Mouse (Mus musculus) mouse trophoblast stem cell (cell line): ENCODE results near the gene Tgm7.
"Not testable (repeated sequence)": the region's sequence is repeated elsewhere in the genome, so short reads cannot be mapped to it uniquely, and the experiment has no call there.

Source experiments
- in situ Hi-C, 2 experiments: fragments of 300-500 bp; cut with MseI, MboI; formaldehyde crosslinking; loops; 2 replicates in 1 of 2; 3 replicates in 1 of 2; pipeline ENCODE4 v1.15.1; 2025

Gene Tgm7

GRCm38 (mm10) chr2:121109695-121110094 is at the start of gene Tgm7:
Tgm7 (minus strand) TSS chr2:121109795.
- in situ Hi-C loops: no loop called here

- in situ Hi-C loops: no loop called here
Measured at GRCm38 (mm10) chr2:121153100-121153499, 43.5 kb upstream of the Tgm7 start.

- in situ Hi-C loops: no loop called here
Measured at GRCm38 (mm10) chr2:121149679-121150078, 40.1 kb upstream of the Tgm7 start.

GRCm38 (mm10) chr2:121142415-121142814 is 32.8 kb upstream of the Tgm7 start:
- in situ Hi-C loops: no loop called here

- in situ Hi-C loops: no loop called here
Measured at GRCm38 (mm10) chr2:121141216-121142035, 31.8 kb upstream of the Tgm7 start.

GRCm38 (mm10) chr2:121140018-121140882 is 30.7 kb upstream of the Tgm7 start, which contains the start of the genes Adal and Lcmt2:
Adal (plus strand) TSS chr2:121140428.
Lcmt2 (minus strand) TSS chr2:121140653.
- in situ Hi-C loops: no loop called here

- in situ Hi-C loops: no loop called here
Measured at GRCm38 (mm10) chr2:121139266-121140017, 29.8 kb upstream of the Tgm7 start.

- in situ Hi-C loops: no loop called here
Measured at GRCm38 (mm10) chr2:121137371-121137770, 27.8 kb upstream of the Tgm7 start.

- in situ Hi-C loops: no loop called here
Measured at GRCm38 (mm10) chr2:121132822-121133221, 23.2 kb upstream of the Tgm7 start.

GRCm38 (mm10) chr2:121128865-121129620 is 19.4 kb upstream of the Tgm7 start:
- in situ Hi-C loops: no loop called here

- in situ Hi-C loops: no loop called here
Measured at GRCm38 (mm10) chr2:121127536-121127935, 17.9 kb upstream of the Tgm7 start.

- in situ Hi-C loops: not testable (repeated sequence)
Measured at GRCm38 (mm10) chr2:121126302-121126701, 16.7 kb upstream of the Tgm7 start.

- in situ Hi-C loops: no loop called here
Measured at GRCm38 (mm10) chr2:121119260-121119659, 9.7 kb upstream of the Tgm7 start.

- in situ Hi-C loops: no loop called here
Measured at GRCm38 (mm10) chr2:121115418-121115817, 5.8 kb upstream of the Tgm7 start.

GRCm38 (mm10) chr2:121105940-121106339 is 3.7 kb downstream of the Tgm7 start:
- in situ Hi-C loops: no loop called here

- in situ Hi-C loops: loop anchor here in 1 of 2 experiments (5.0 kb wide), 1 partner anchor 60 kb away; no protein-coding TSS in a partner anchor
Measured at GRCm38 (mm10) chr2:121102051-121102450, 7.5 kb downstream of the Tgm7 start.

- in situ Hi-C loops: loop anchor here in 1 of 2 experiments (10.0 kb wide), 1 partner anchor 105 kb away; no protein-coding TSS in a partner anchor
Measured at GRCm38 (mm10) chr2:121089751-121090150, 19.8 kb downstream of the Tgm7 start.

GRCm38 (mm10) chr2:121088507-121088906 is 21.1 kb downstream of the Tgm7 start:
- in situ Hi-C loops: no loop called here

- in situ Hi-C loops: no loop called here
Measured at GRCm38 (mm10) chr2:121085480-121086185, 24.0 kb downstream of the Tgm7 start, which contains the start of gene Tgm5. Tgm5 (minus strand) TSS chr2:121085841.

- in situ Hi-C loops: no loop called here
Measured at GRCm38 (mm10) chr2:121082626-121083025, 27.0 kb downstream of the Tgm7 start.
